ENCODE assay signal across 9 mouse cellular contexts in genomic region chr1:44229044-44229443, GRCm38 (mm10). TPM values are rescaled to one million over a fixed set of nuclear protein-coding genes. Genes with fewer than 3 reads are reported as not detected.
DNase-seq lines count a peak whose midpoint lies in the region; ATAC-seq lines count a peak whose summit lies in the region.
"Had no signal": no experiment of that assay in that cellular context is flagged by ENCODE, and none has a peak within 500 bp of the region (broad histone marks: within the 10 kb centered on the region; RNA-seq: fewer than 3 reads in every experiment).

No protein-coding gene starts in this region.

- peak; percentile 88 for ATAC-seq in forebrain, embryonic 13.5 days
- peak; percentile 76; the same call in 1 of the 2 replicates for ATAC-seq in lung, embryonic 15.5 days (ENCODE audit: borderline replicate concordance, extremely low read depth, low FRiP score, low TSS enrichment)
- ATAC-seq in CD4-positive, CD25-positive, alpha-beta regulatory T cell, adult 4 months: no peak

- intact Hi-C loops in heart, postnatal 25 days (cut with DNase I): loop anchor here (5.0 kb wide), 2 partner anchors 513 to 1538 kb away; no protein-coding TSS in a partner anchor

- WGBS in forebrain, embryonic 13.5 days: 67% methylated on average over 2 of the region's 2 CpGs
- WGBS in lung, embryonic 15.5 days: 41% methylated on average over 2 of the region's 2 CpGs

- H3K36me3 ChIP-seq in forebrain, embryonic 13.5 days (ENCODE audit: poor library complexity, severe bottlenecking): no peaks in the 10 kb centered on the region
- H3K36me3 ChIP-seq in lung, embryonic 15.5 days: no peaks in the 10 kb centered on the region
- H3K36me3 ChIP-seq: heart, embryonic 15.5 days had no signal

- no peaks in the 10 kb centered on the region for H3K9me3 ChIP-seq in forebrain, embryonic 13.5 days (replicated peaks)
- no peaks in the 10 kb centered on the region for H3K9me3 ChIP-seq in lung, embryonic 15.5 days
- H3K9me3 ChIP-seq: heart, embryonic 15.5 days had no signal

- no peak overlapping the region for H3K4me3 ChIP-seq in forebrain, embryonic 13.5 days
- no peak overlapping the region for H3K4me3 ChIP-seq in lung, embryonic 15.5 days
- H3K4me3 ChIP-seq: heart, embryonic 15.5 days had no signal

- H3K4me2 ChIP-seq in forebrain, embryonic 13.5 days: no peak overlapping the region
- H3K4me2 ChIP-seq in lung, embryonic 15.5 days: no peak overlapping the region
- H3K4me2 ChIP-seq: heart, embryonic 15.5 days had no signal

- H3K27me3 ChIP-seq in forebrain, embryonic 13.5 days: no peaks in the 10 kb centered on the region
- H3K27me3 ChIP-seq in lung, embryonic 15.5 days: no peaks in the 10 kb centered on the region
- H3K27me3 ChIP-seq: heart, embryonic 15.5 days had no signal

- H3K27ac ChIP-seq in forebrain, embryonic 13.5 days: no peak overlapping the region
- H3K27ac ChIP-seq in lung, embryonic 15.5 days: no peak overlapping the region
- H3K27ac ChIP-seq: heart, embryonic 15.5 days had no signal

- H3K4me1 ChIP-seq in forebrain, embryonic 13.5 days: no peaks in the 10 kb centered on the region
- no peaks in the 10 kb centered on the region for H3K4me1 ChIP-seq in lung, embryonic 15.5 days
- H3K4me1 ChIP-seq: heart, embryonic 15.5 days had no signal

- no peak overlapping the region for H3K9ac ChIP-seq in forebrain, embryonic 13.5 days
- no peak overlapping the region for H3K9ac ChIP-seq in lung, embryonic 15.5 days
- H3K9ac ChIP-seq: heart, embryonic 15.5 days had no signal

- peak; percentile 48 for DNase-seq in heart, adult 8-10 months (ENCODE audit: low spot score)
- no peak for DNase-seq in heart, postnatal 25 days (ENCODE audit: low spot score)
- DNase-seq in NIH3T3 (ENCODE audit: low read depth): peak; percentile 83
- peak; percentile 13 for DNase-seq in induced T-regulatory cell, adult 2 months (ENCODE audit: low read depth)
- DNase-seq in right cerebral cortex, postnatal 4 days: peak; percentile 37

RNA-seq across cellular contexts. Expression of gene Mettl21e, which starts 10.3 kb away (rescaled TPM):
- total RNA-seq in heart, adult 8-10 months (2022): not detected
- total RNA-seq in heart, postnatal 25 days (2021): under 1 TPM in 1 of 2 experiments, not detected in 1; 0.08 TPM
- 0.08 TPM in 1 of 2 replicates, not detected in the other for polyA plus RNA-seq in forebrain, embryonic 13.5 days (2015; fragmentation: Nextera tagmentation; extraction: Ambion mirVana)
- 1.5 TPM in 2 replicates for polyA plus RNA-seq in lung, embryonic 15.5 days (2015; fragmentation: Nextera tagmentation; extraction: Ambion mirVana)
- not detected for polyA plus RNA-seq in CD4-positive, CD25-positive, alpha-beta regulatory T cell, adult 4 months (2017; shearing (Covaris generic))
